ENCODE assay signal across 17 mouse cellular contexts in the genomic region with DNA sequence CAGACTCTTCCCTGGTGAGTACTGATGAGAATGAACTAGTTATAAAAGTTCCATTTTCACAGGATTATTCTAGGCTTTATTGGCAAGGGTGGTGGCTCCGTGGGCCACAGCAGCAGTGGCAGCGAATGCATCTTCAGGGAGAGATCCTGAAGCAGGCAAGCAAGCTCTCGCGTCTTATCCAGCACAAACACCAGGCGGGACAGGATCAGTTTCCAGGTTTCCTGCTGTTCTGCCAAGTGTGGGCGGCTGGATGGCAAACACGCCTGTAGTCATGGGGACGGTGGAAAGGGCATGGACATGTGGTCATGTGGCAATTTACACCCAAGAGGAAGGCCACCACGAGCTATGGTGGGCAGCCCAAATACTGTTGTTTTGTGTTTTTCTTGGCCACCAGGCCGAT. TPM values are rescaled to one million over a fixed set of nuclear protein-coding genes. Genes with fewer than 3 reads are reported as not detected.
DNase-seq lines count a peak whose midpoint lies in the region; ATAC-seq and TF ChIP-seq lines count a peak whose summit lies in the region.
"Had no signal": no experiment of that assay in that cellular context is flagged by ENCODE, and none has a peak within 500 bp of the region (broad histone marks: within the 10 kb centered on the region; RNA-seq: fewer than 3 reads in every experiment).

No protein-coding gene starts in this region.

- H3K9me3 ChIP-seq in ES-Bruce4 (replicated peaks; ENCODE audit: control insufficient read depth, insufficient read depth, low read length, poor library complexity, severe bottlenecking): no peaks in the 10 kb centered on the region
- H3K9me3 ChIP-seq: embryonic facial prominence, embryonic 13.5 days; limb, embryonic 12.5 days; neural tube, embryonic 12.5 days had no signal

- H3K4me1 ChIP-seq in heart, adult 2 months (ENCODE audit: control insufficient read depth, insufficient read depth, low read length): no peaks in the 10 kb centered on the region; the same call in 1 of the 2 replicates
- H3K4me1 ChIP-seq in ES-Bruce4 (ENCODE audit: control insufficient read depth, insufficient read depth, low read length): peaks cover 2% of the 10 kb centered on the region

- ATAC-seq in frontal cortex, adult (ENCODE audit: low TSS enrichment): peak; percentile 72

- no peak for DNase-seq in frontal cortex, postnatal 10 days (ENCODE audit: low spot score in 2 of 2)
- DNase-seq in heart, postnatal 25 days (ENCODE audit: low spot score): peak; percentile 8
- DNase-seq in heart, adult 2 months: no peak
- DNase-seq in right cerebral cortex, postnatal 14 days: peak; percentile 26
- no peak for DNase-seq in adrenal gland, postnatal 25 days
- no peak for DNase-seq in urinary bladder, postnatal 10 days (ENCODE audit: low spot score)
- DNase-seq: adrenal gland, postnatal 14 days; cerebellum, postnatal 36 days; midbrain, embryonic 14.5 days; thymus, adult 2 months had no signal

- H3K9ac ChIP-seq in heart, adult 2 months (ENCODE audit: low read depth, low read length): no peak overlapping the region
- H3K9ac ChIP-seq in ES-Bruce4 (ENCODE audit: low read depth, poor library complexity, severe bottlenecking): 0 out of 2 replicates have a peak overlapping the region, but pooled peaks have one; percentile 22
- H3K9ac ChIP-seq: embryonic facial prominence, embryonic 13.5 days; limb, embryonic 12.5 days; neural tube, embryonic 12.5 days had no signal

- no peaks in the 10 kb centered on the region for H3K79me2 ChIP-seq in heart, adult 2 months (replicated peaks; ENCODE audit: control insufficient read depth, insufficient read depth, low read length)

- no peak for TF ChIP-seq POLR2A in heart, adult 2 months (IDR thresholded peaks at IDR 0.05; ENCODE audit: insufficient read depth, low read depth, low read length)
- no peak for TF ChIP-seq POLR2A in ES-Bruce4 (IDR thresholded peaks at IDR 0.05; ENCODE audit: insufficient read depth, low read length)

- intact Hi-C loops in heart, postnatal 25 days (cut with DNase I): no loop called here
- intact Hi-C loops in heart, adult 2 months (cut with DNase I): no loop called here

- 23% methylated on average over 10 of the region's 10 CpGs for WGBS in heart, adult 2 months

- H3K36me3 ChIP-seq in heart, adult 2 months (ENCODE audit: control insufficient read depth, insufficient read depth, low read length): no peaks in the 10 kb centered on the region
- no peaks in the 10 kb centered on the region for H3K36me3 ChIP-seq in ES-Bruce4 (ENCODE audit: control insufficient read depth, insufficient read depth, low read length, poor library complexity, severe bottlenecking)
- H3K36me3 ChIP-seq: embryonic facial prominence, embryonic 13.5 days; limb, embryonic 12.5 days; neural tube, embryonic 12.5 days had no signal

- no peak for TF ChIP-seq CTCF in heart, adult 2 months (IDR thresholded peaks at IDR 0.05)
- no peak for TF ChIP-seq CTCF in ES-Bruce4 (IDR thresholded peaks at IDR 0.05; ENCODE audit: low read depth, low read length)

- H3K27ac ChIP-seq in heart, adult 2 months: no peak overlapping the region
- no peak overlapping the region for H3K27ac ChIP-seq in ES-Bruce4 (ENCODE audit: insufficient read depth, low read length)
- H3K27ac ChIP-seq: embryonic facial prominence, embryonic 13.5 days; kidney, postnatal 0 days; limb, embryonic 12.5 days; macrophage; neural tube, embryonic 12.5 days had no signal

- TF ChIP-seq EP300 in heart, adult 2 months (IDR thresholded peaks at IDR 0.05; ENCODE audit: insufficient read depth, low read depth, low read length): no peak
- no peak for TF ChIP-seq EP300 in ES-Bruce4 (IDR thresholded peaks at IDR 0.05; ENCODE audit: insufficient read depth, low read depth, low read length)

- H3K27me3 ChIP-seq in heart, adult 2 months (ENCODE audit: control insufficient read depth, insufficient read depth, low read length): no peaks in the 10 kb centered on the region
- H3K27me3 ChIP-seq in ES-Bruce4 (ENCODE audit: control insufficient read depth, insufficient read depth, low read length, poor library complexity, severe bottlenecking): no peaks in the 10 kb centered on the region
- H3K27me3 ChIP-seq: embryonic facial prominence, embryonic 13.5 days; limb, embryonic 12.5 days; neural tube, embryonic 12.5 days had no signal

- H3K4me3 ChIP-seq in heart, adult 2 months: no peak overlapping the region
- 0 out of 2 replicates have a peak overlapping the region, but pooled peaks have one; percentile 38 for H3K4me3 ChIP-seq in ES-Bruce4 (ENCODE audit: low read depth, low read length)
- H3K4me3 ChIP-seq: embryonic facial prominence, embryonic 13.5 days; limb, embryonic 12.5 days; neural tube, embryonic 12.5 days had no signal

RNA-seq across cellular contexts. Expression of a gene that starts 3.7 kb away (rescaled TPM):
- under 1 TPM; 0.18 to 0.31 TPM for total RNA-seq in heart, postnatal 25 days (2021)
- under 1 TPM; 0.08 to 0.30 TPM for total RNA-seq in heart, adult 2 months (2021)
- polyA plus RNA-seq in heart, adult 2 months (2012; rRNA removed): 0.02 and 0.03 TPM in 2 replicates
- 32.0 and 37.1 TPM in 2 replicates for polyA plus RNA-seq in ES-Bruce4 (2011; ENCODE audit: insufficient read depth, insufficient read length, low read depth, missing spikeins)
- total RNA-seq in adrenal gland, postnatal 25 days (2021): 1.6 and 2.7 TPM in 2 replicates

RNA-seq across cellular contexts. Expression of a gene that starts 47.4 kb away (rescaled TPM):
- 10 to 100 TPM; 11.4 to 11.7 TPM for total RNA-seq in heart, postnatal 25 days (2021)
- total RNA-seq in heart, adult 2 months (2021): 10 to 100 TPM; 11.8 to 14.1 TPM
- 4.2 and 7.0 TPM in 2 replicates for polyA plus RNA-seq in heart, adult 2 months (2012; rRNA removed)
- polyA plus RNA-seq in ES-Bruce4 (2011; ENCODE audit: insufficient read depth, insufficient read length, low read depth, missing spikeins): 17.9 and 22.0 TPM in 2 replicates
- 10.4 and 15.7 TPM in 2 replicates for total RNA-seq in adrenal gland, postnatal 25 days (2021)

Comparison
In these comparisons a context has a peak if more than half of its experiments do, and no peak if none do; other contexts are left out.
1. DNase-seq: peak in heart, postnatal 25 days (single experiment) and right cerebral cortex, postnatal 14 days (single experiment); none in frontal cortex, postnatal 10 days (0 of 2), heart, adult 2 months (0 of 2), adrenal gland, postnatal 25 days (single experiment) and urinary bladder, postnatal 10 days (single experiment).